Mouse (Mus musculus): Measurements from ENCODE around the gene Mrpl53.

DNA sequence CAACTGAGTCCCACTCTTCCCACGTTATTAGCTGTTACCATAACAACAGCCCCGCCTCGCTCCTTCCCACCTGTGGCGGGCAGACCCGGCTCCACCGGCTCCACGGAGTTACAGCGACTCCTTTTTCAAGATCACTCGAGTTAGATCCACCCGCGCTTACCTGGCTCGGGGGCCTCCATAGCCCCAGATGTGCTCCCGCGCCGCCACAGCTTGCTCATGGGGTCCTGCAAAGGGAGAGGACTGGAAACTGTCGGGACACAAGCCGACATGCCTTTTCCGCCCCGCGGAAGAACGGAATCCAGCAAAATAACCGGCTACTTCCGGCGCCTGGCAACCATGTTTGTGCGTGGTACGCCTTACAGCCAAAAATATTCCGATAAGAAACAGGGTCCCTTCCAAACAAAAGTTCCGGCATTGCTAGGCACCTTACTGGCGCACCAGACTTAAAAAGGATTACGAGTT is 16.0 kb downstream of the Mrpl53 start:
- peak; percentile 26 for TF ChIP-seq POLR2A (IDR thresholded peaks at IDR 0.05; ENCODE audit: low read depth, low read length)
- TF ChIP-seq CTCF (conservative IDR thresholded peaks at IDR 0.05; ENCODE audit: insufficient read depth, insufficient read length, low read depth, low read length), result no peak

Data from kidney, adult 2 months (tissue).